Mouse (Mus musculus) 3134 (cell line): ENCODE data around the gene Spon1.
A peak's percentile ranks its signal among the peaks of the same experiment; 100 is the strongest.

ENCODE experiments used
- DNase-seq: peaks from one replicate; pipeline ENCODE4 v3.0.0-alpha.2; 2011; ENCODE audit warnings: low spot score; ENCODE audit not compliant: insufficient read length; ENCODE audit errors: extremely low read depth

The Spon1 gene

GRCm38 (mm10) chr7:113837151-113837550 is 71.4 kb downstream of the Spon1 start:
- DNase-seq = no peak

- DNase-seq = no peak
Measured at GRCm38 (mm10) chr7:113839431-113839830, 73.6 kb downstream of the Spon1 start.

GRCm38 (mm10) chr7:113841521-113841920 is 75.7 kb downstream of the Spon1 start:
- no peak for DNase-seq

- DNase-seq = no peak
Measured at GRCm38 (mm10) chr7:113843150-113843549, 77.4 kb downstream of the Spon1 start.

GRCm38 (mm10) chr7:113845191-113845590 is 79.4 kb downstream of the Spon1 start:
- no peak for DNase-seq

GRCm38 (mm10) chr7:113846553-113846952 is 80.8 kb downstream of the Spon1 start:
- DNase-seq = no peak

- DNase-seq = no peak
Measured at GRCm38 (mm10) chr7:113847041-113847819, 81.4 kb downstream of the Spon1 start.

- no peak for DNase-seq
Measured at GRCm38 (mm10) chr7:113850389-113850788, 84.6 kb downstream of the Spon1 start.

GRCm38 (mm10) chr7:113855396-113855795 is 89.6 kb downstream of the Spon1 start:
- peak; percentile 19 for DNase-seq

GRCm38 (mm10) chr7:113856067-113856466 is 90.3 kb downstream of the Spon1 start:
- no peak for DNase-seq

- no peak for DNase-seq
Measured at GRCm38 (mm10) chr7:113859480-113859881, 93.7 kb downstream of the Spon1 start.

GRCm38 (mm10) chr7:113861964-113862363 is 96.2 kb downstream of the Spon1 start:
- DNase-seq = peak; percentile 53

GRCm38 (mm10) chr7:113872846-113873245 is 107.0 kb downstream of the Spon1 start:
- DNase-seq = no peak

GRCm38 (mm10) chr7:113877451-113877850 is 111.7 kb downstream of the Spon1 start:
- no peak for DNase-seq

GRCm38 (mm10) chr7:113877926-113878325 is 112.1 kb downstream of the Spon1 start:
- no peak for DNase-seq

- no peak for DNase-seq
Measured at GRCm38 (mm10) chr7:113879085-113879501, 113.3 kb downstream of the Spon1 start.

- no peak for DNase-seq
Measured at GRCm38 (mm10) chr7:113880021-113880420, 114.2 kb downstream of the Spon1 start.

GRCm38 (mm10) chr7:113890782-113891181 is 125.0 kb downstream of the Spon1 start:
- no peak for DNase-seq

- no peak for DNase-seq
Measured at GRCm38 (mm10) chr7:113891491-113891890, 125.7 kb downstream of the Spon1 start.

- no peak for DNase-seq
Measured at GRCm38 (mm10) chr7:113893944-113894662, 128.3 kb downstream of the Spon1 start.

- no peak for DNase-seq
Measured at GRCm38 (mm10) chr7:113895266-113895665, 129.5 kb downstream of the Spon1 start.

- no peak for DNase-seq
Measured at GRCm38 (mm10) chr7:113898388-113898787, 132.6 kb downstream of the Spon1 start.
